Mouse (Mus musculus): ENCODE measurements around the gene Slc46a2.
A peak's percentile ranks its signal among the peaks of the same experiment; 100 is the strongest.

Slc46a2 gene

GRCm38 (mm10) chr4:59891723-59892416, 23.0 kb downstream of the Slc46a2 start:
- no peak for DNase-seq (ENCODE audit: low read depth in 2 of 2, low spot score in 2 of 2)

- DNase-seq (ENCODE audit: low read depth in 2 of 2, low spot score in 2 of 2), result no peak
These were observed 24.7 kb downstream of the Slc46a2 start for GRCm38 (mm10) chr4:59890086-59890600.

GRCm38 (mm10) chr4:59888014-59888413, 26.8 kb downstream of the Slc46a2 start:
- DNase-seq (ENCODE audit: low read depth in 2 of 2, low spot score in 2 of 2), result no peak

- no peak for DNase-seq (ENCODE audit: low read depth in 2 of 2, low spot score in 2 of 2)
These were observed 27.8 kb downstream of the Slc46a2 start for GRCm38 (mm10) chr4:59887011-59887410.

GRCm38 (mm10) chr4:59886281-59886680, 28.6 kb downstream of the Slc46a2 start:
- DNase-seq (ENCODE audit: low read depth in 2 of 2, low spot score in 2 of 2), result no peak

GRCm38 (mm10) chr4:59884136-59884696, 30.6 kb downstream of the Slc46a2 start:
- DNase-seq (ENCODE audit: low read depth in 2 of 2, low spot score in 2 of 2), result no peak

- DNase-seq (ENCODE audit: low read depth in 2 of 2, low spot score in 2 of 2), result no peak
These were observed 33.6 kb downstream of the Slc46a2 start for GRCm38 (mm10) chr4:59881210-59881609.

GRCm38 (mm10) chr4:59880725-59881124, 34.1 kb downstream of the Slc46a2 start:
- no peak for DNase-seq (ENCODE audit: low read depth in 2 of 2, low spot score in 2 of 2)

- DNase-seq (ENCODE audit: low read depth in 2 of 2, low spot score in 2 of 2), result no peak
These were observed 35.4 kb downstream of the Slc46a2 start for GRCm38 (mm10) chr4:59879444-59879843.

- DNase-seq (ENCODE audit: low read depth in 2 of 2, low spot score in 2 of 2), result no peak
These were observed 36.3 kb downstream of the Slc46a2 start for GRCm38 (mm10) chr4:59878595-59878994.

- DNase-seq (ENCODE audit: low read depth in 2 of 2, low spot score in 2 of 2), result no peak
These were observed 37.8 kb downstream of the Slc46a2 start for GRCm38 (mm10) chr4:59877025-59877424.

GRCm38 (mm10) chr4:59876570-59876969, 38.3 kb downstream of the Slc46a2 start:
- DNase-seq (ENCODE audit: low read depth in 2 of 2, low spot score in 2 of 2), result no peak

GRCm38 (mm10) chr4:59873830-59874229, 41.0 kb downstream of the Slc46a2 start:
- DNase-seq (ENCODE audit: low read depth in 2 of 2, low spot score in 2 of 2), result no peak

- DNase-seq (ENCODE audit: low read depth in 2 of 2, low spot score in 2 of 2), result no peak
These were observed 41.6 kb downstream of the Slc46a2 start for GRCm38 (mm10) chr4:59873240-59873639.

- peak; percentile 47 to 64 for DNase-seq (ENCODE audit: low read depth in 2 of 2, low spot score in 2 of 2)
These were observed 43.8 kb downstream of the Slc46a2 start for GRCm38 (mm10) chr4:59870859-59871591.

- DNase-seq (ENCODE audit: low read depth in 2 of 2, low spot score in 2 of 2), result no peak
These were observed 44.4 kb downstream of the Slc46a2 start for GRCm38 (mm10) chr4:59870433-59870832.

- no peak for DNase-seq (ENCODE audit: low read depth in 2 of 2, low spot score in 2 of 2)
These were observed 45.3 kb downstream of the Slc46a2 start for GRCm38 (mm10) chr4:59869488-59870057.

GRCm38 (mm10) chr4:59868086-59868485, 46.8 kb downstream of the Slc46a2 start:
- no peak for DNase-seq (ENCODE audit: low read depth in 2 of 2, low spot score in 2 of 2)

- no peak for DNase-seq (ENCODE audit: low read depth in 2 of 2, low spot score in 2 of 2)
These were observed 51.0 kb downstream of the Slc46a2 start for GRCm38 (mm10) chr4:59863869-59864268.

- no peak for DNase-seq (ENCODE audit: low read depth in 2 of 2, low spot score in 2 of 2)
These were observed 52.5 kb downstream of the Slc46a2 start for GRCm38 (mm10) chr4:59862335-59862734.

GRCm38 (mm10) chr4:59861871-59862270, 53.0 kb downstream of the Slc46a2 start:
- no peak for DNase-seq (ENCODE audit: low read depth in 2 of 2, low spot score in 2 of 2)

GRCm38 (mm10) chr4:59860431-59860830, 54.4 kb downstream of the Slc46a2 start:
- no peak for DNase-seq (ENCODE audit: low read depth in 2 of 2, low spot score in 2 of 2)

Measured in CD8-positive naive resting alpha-beta T cell, adult 2 months (primary cell).